Mouse (Mus musculus) telencephalon, adult 2 months (tissue): ENCODE measurements around the gene Fut7.

Experiments
- DNase-seq: peaks from one replicate; pipeline ENCODE4 v3.0.0-alpha.2; 2011; ENCODE audit warnings: low read depth, low spot score

Gene Fut7

DNA sequence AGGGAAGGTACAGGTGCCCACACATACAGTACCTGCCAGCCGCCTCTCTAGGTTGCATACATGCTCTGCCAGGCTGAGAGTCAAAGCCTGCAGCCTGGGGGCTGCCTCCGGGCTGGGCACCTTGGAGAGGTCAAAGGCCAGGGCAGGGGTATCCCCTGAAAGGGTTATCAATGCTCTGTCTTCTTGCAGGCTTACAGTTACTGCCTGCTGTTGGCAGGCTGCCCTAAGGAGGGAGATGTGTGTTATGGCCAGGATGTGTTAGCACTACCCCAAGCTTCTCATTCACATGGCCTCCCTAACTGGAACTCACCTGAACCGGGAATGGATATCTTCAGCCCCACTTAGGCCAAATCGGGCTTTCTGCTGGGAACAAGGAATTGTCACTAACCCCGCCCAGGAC is 37.1 kb downstream of the Fut7 start:
- no peak for DNase-seq

DNA sequence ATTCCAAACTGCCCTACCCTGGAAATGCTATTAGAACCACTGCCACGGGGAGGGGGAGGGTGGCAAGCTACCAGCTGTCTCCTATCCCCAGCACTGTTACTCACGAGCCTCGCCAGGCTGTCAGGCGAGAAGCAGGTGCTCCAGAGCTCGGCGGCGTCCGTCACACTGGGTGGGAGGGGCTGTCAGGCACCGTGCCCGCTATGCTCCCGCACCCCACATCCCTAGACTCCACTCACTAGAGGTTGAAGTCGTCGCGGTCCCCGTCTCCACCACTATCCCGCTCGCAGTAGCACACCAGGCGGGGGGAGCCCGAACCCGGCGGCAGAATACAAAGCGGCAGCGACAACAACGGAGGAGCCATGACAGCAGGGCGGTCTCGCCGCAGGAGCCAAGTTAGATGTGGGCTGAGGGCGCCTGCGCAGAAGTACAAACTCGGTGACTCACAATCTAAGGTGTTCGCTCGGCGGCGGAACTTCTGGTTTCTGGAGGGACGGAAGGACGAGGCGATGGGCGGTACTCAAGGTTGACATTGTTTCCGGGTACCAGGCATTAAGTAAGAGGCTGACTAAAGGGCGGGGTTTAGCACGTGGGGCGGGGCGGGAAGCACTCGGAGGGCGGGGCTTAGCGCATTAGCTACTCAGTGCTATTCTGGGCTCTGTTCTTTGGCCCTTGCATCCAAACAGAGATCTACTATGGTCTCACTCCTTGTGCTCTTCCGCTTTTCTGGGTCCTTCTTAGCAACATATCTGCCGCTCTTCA is 37.7 kb downstream of the Fut7 start, which contains the start of gene Paxx:
Gene Paxx, minus strand, starts transcription at position 544 of the 759 bp plus-strand sequence.
- DNase-seq, result peak; percentile 98

DNA sequence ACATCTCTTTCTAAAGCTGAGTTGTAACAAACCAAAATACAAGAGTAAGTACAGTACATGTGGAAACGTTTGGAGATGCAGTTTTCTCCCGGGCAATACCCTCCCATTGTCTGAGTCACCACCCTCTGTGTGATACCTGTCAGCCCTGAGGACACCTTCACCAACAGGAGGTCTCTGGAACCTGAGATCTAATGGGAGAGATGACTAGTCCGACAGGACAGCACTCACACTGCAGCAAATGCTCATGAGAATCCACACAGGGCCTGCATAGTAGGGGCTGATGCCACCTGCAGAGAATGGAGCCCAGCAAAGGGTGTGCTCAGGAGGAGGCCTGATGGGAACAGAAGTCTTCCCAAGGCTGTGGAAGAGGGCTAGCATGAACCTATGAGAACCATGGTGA is 38.3 kb downstream of the Fut7 start:
- no peak for DNase-seq

DNA sequence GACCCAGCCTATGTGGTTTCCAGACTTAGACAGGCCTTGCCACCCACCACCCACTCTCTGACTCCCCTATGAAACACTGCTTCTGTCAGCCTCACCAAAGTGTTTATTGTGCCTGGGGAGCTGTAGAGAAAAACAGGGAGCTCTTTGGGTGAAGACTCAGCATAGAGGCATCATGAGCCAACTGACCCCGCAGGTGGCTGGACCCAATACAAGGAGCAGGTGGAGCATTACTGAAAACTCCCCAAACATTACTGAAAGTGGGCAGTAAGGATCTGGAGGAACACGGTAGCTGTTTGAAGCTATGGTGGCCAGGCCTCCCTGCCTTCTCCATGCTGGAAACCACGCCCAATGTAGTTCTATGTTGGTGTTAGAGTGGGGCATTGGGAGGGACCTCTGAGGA is 40.6 kb downstream of the Fut7 start:
- no peak for DNase-seq

DNA sequence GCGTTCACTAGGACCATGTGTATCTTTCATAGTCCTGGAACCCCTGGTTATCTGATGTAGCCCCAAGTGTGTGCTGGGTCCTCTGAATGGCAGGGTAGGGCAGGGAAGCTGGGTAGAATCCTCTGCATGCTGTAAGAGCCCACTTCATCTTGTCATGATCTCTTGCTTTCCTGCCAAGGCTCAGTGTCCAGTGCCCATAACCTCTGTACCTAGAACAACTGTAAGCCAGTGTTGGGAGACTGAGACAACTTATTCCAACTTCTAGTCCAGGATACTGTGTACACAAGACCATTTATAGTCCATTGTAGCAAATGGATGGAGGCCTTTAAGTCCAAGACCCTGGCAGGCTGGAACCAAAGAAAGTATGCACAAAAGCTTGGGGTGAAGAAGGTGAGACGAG is 42.2 kb downstream of the Fut7 start:
- no peak for DNase-seq

DNA sequence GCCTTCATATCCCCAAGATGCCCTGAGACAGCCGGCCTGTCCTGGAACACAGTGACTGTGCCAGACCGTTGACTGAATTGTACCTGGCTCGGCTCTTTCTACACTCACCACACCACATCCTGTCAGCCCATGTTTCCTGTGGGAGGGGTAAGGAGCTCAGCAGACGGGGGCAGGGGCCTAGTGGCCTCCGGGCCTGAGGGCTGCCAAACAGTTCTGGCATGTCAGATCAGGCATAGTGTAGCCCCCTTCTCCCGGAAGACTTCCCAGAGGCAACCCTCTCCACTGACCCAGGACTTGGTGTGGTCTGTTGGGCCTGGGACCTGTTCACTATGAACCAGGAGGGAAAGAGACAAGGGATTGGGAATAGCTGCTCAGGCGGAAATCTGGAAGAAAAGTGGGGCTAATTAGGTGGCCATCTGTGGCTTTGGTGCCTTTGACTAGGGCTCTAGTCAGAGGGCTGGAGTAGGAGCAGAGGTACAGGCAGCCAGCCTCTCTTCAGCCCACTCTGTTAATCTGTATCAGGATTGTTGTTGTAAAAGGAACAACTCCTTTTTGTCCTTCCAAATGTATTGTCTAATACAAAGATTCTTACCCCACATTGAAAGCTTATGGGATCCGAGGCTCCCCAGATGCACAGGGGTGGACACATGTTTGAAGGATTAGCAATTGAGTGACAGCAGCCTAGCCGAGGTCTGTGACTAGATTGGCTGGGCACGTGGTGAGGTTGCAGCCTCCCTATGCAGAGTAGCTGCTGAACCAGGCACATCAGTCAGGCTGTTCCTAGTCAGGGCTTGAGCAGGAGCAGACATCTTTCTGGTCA is 43.0 kb downstream of the Fut7 start:
- no peak for DNase-seq

DNA sequence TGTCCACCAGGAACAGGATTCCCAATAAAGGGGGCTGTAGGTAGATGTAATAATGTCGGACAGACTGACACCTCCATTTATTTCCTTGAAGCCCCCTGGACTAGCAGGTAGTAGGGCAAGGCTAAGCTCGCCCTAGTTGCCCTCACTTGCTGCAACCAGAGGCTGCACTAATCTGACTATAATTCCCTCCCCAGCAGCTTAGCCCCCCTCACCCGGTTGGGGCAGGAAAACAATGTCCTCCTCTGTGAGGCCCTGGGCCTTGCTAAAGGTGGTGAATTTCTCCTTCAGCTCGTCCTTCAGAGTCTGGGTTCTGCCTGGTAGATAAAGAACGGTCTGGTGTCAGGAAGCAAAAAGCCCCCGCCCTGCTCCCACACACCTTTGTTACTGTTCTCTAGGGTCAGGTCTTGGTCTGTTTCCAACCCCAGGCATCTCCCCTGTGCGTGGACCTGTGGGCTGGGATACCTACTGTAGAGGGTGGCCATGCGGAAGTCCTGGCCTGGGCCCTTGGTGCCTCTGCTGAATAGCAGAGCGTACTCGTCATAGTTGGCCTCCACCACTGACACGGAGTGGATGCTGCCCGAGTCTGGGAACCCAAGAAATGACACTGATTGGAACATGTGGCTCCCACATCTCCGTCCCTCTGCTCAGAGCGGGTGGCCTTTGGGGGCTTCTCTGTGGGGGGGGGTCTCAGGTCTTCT is 44.7 kb downstream of the Fut7 start:
- no peak for DNase-seq

DNA sequence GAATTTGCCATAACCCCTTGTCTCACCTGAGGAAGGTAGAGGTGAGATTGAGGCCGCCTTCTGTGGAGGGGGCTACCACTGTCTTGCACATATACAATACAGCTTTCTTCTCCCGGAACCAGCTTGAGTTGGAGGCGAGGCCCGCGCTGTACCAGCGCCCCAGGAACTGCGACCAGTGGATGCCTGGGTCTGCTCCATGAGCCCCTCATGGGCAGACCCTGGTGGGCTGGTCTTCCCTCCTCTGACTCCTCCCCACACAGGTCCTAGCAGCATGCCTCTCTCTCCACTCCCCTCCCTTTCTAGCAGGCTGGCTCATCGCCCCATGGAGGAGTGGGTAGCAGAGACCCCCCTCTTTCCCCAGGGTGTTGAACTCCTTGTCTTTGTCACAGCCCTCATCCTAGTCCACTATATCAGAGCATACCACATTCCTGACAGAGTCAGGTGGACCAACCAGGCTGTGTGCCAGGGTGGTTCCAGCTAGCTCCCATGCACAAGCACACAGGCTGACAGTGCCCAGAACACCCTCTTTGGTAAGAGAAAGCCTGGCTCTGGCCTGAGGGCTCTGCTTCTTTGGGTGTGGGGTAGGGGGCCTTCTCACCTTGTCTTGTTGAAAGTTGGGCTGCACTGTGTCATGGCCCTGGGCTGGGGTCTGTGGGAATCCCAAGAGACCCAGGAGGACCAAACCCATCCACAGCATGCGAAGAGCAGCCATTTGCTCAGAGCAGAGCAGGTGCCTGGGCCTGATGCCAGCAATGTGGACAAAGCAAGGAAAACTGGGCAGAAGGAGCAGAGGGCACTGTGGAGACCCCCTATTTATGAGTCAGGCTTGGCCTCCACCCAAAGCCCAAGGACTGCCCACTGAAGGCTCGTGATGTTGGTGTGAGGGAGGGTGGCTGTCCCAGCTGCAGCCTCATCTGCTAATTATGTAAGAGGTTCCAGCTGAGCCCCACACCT is 46.2 kb downstream of the Fut7 start:
- peak; percentile 69 for DNase-seq

DNA sequence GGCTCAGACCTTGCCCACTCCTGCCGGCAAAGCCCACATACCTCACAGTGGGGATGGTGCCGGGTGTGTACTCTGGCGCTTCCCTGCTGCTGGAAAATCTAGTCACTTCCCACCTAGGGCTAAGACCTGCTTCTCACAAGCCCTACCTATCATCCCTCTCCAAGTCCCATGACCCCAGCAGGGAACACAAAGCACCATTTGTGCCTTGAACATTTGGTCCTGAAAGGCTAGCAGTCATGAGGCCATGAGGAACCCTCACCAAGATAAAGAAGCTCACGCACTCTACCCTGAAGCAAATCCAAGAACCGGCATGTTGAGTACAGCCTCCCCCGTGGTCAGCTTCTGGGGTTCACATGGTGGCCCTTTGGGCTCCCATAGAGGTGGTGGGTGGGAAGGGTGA is 46.9 kb downstream of the Fut7 start, which contains the start of gene Ptgds:
Gene Ptgds, minus strand, starts transcription at position 78 of the 400 bp plus-strand sequence.
- no peak for DNase-seq

DNA sequence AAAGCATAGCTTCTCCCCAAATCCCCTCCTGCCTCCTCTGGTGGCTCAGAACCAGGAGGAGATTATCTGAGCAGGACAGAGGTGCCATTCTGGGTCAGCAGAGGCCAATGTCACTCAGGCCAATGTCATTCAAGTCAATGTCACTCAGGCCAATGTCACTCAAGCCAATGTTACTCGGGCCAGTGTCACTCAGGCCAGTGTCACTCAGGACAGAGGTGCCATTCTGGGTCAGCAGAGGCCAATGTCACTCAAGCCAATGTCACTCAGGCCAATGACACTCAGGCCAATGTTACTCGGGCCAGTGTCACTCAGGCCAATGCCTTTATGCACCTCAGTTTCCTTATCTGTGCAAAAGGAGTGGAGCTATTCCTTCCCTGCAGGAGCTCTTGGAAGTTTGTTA is 49.5 kb downstream of the Fut7 start:
- no peak for DNase-seq
